Mouse (Mus musculus): ENCODE results near the gene Pxylp1.
A peak's percentile ranks its signal among the peaks of the same experiment; 100 is the strongest.

The Pxylp1 gene

GRCm38 (mm10) chr9:96857838-96858237, 34.6 kb downstream of the Pxylp1 start:
- no peak for DNase-seq

- no peak for DNase-seq
These were observed 38.9 kb downstream of the Pxylp1 start for GRCm38 (mm10) chr9:96853300-96854186.

DNA sequence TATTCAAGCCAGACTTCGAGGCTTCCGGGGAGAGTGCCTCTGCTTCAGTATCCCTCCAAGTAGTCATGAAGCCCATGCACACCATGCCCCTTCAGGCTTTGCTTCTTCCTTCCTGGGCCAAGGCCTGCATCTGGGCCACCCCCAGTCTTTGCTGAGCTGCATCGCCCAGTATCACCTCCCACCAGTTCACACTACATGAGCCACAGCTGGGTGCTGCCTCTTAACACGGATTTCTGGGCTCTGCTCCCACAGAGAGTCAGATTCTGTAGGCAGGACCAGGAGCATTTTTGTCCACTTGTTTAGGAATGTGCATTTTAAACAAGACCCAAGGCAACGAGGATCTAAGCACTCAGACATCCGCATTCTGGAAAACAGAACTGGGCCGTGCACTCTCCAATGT, 40.8 kb downstream of the Pxylp1 start:
- no peak for DNase-seq

DNA sequence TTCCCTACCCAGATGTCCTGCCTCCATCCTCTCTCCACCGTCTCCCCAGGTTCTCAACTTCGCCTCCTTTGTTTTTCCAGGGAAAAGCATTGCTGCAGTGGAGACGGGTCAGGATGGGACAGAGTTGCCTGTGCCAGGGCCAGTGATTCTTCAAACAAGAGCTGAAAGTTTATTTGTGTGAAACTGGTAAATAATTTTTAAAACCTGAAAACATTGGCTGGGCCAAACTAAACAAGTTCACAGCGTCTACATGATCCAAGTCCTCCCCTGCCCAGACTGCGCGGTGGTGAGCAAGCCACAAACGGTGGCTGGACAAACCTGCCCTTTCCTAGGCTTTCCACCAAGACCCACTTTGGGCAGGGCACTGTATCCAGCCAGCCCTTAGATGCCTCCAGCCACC, 41.4 kb downstream of the Pxylp1 start:
- DNase-seq = no peak

DNA sequence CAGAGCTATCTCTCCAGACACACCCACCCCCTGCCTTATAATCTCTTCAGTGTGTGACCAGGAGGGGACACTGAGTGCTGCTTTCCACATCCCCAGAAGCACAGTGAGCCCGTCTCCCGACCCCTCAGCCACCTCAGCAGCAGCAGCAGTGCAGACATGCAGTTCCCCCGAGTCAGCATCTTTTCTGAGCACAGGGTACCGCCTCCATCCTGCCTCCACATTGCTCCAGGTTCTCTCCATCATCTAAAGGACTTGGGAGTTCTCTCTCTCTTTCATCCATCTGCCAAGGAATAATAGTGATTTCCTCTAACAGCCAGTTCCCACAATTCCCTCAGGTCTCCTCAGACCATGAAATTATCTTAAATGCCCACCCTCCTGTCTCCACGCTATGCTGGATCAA, 43.5 kb downstream of the Pxylp1 start:
- DNase-seq = no peak

DNA sequence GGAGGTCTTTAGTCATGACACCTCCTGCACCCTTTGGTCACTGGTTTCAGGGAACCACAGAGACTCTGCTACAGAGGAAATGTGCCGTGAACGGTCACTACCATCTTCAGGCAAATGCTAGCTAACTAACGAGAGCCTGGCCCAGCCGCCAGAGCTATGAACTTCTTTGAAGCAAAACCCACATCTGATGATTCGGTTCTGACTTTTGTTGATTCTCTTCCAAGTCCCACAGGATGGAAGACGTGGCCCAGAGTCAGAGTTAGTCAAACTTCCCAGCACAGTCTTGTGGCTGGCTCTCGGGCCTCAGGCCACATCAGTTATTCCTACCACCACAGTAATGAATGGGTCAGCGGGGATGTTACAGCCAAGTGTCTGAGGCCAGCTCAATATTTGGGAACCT, 46.1 kb downstream of the Pxylp1 start:
- DNase-seq = no peak

DNA sequence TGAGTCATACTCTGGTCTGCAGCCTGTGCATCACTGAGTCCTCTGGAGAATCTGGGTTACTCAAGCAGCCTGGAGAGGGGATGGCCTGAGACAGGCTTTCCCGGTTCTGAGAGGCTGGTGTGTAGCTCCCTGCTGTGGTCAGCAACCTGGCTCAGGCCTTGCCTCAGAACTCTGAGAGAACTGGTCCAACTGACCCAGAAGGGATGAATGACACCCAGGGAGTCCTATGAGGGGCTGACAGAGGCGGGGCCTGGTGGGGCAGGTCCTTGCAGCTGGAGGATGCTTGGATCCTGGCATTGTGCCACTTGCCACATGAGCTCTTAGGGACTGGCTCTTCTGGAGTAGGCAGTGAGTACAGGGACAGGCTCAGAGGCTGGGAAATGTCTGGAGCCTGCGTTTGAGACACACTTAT, 47.7 kb downstream of the Pxylp1 start:
- peak; percentile 65 for DNase-seq

DNA sequence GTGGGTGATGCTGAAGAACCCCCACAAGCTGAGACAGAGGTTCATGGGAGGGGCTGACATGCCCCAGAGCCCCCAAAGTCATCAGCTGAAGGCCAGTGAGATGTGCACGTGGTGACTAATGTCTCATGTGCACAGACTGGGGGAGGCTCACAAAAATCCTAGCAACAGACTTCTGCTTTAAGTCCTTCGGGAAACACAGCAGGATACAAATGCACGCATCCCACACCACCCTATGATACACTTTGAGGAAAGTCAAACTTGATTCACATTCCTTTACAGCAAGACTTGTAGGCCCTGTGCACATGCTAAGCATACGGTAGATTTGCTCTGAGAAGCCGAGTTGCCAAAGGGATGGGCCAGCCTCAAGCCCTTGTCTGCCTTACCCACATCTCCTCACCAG, 53.1 kb downstream of the Pxylp1 start:
- DNase-seq = no peak

- peak; percentile 49 for DNase-seq
These were observed 53.6 kb downstream of the Pxylp1 start for GRCm38 (mm10) chr9:96838864-96839263.

GRCm38 (mm10) chr9:96837781-96838420, 54.6 kb downstream of the Pxylp1 start:
- no peak for DNase-seq

DNA sequence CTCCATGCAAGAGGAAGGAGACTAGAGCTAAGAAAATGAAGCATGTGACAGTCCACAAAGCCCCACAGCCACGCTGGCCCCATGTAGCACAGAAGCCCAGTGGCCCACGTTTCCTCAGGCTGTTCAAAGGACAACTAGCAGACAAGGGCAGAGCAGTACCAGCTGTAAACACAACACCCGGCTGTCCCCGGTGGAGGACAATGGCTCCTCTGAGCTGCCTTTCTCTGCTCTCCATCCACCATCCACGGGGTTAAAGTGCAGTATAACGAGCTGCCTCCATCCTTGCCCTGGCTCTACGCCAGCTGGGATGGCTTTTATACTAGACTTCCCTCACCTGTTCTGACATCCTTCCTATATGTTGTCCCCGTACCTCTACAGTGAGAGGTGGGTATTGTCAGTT, 55.5 kb downstream of the Pxylp1 start:
- peak; percentile 41 for DNase-seq

DNA sequence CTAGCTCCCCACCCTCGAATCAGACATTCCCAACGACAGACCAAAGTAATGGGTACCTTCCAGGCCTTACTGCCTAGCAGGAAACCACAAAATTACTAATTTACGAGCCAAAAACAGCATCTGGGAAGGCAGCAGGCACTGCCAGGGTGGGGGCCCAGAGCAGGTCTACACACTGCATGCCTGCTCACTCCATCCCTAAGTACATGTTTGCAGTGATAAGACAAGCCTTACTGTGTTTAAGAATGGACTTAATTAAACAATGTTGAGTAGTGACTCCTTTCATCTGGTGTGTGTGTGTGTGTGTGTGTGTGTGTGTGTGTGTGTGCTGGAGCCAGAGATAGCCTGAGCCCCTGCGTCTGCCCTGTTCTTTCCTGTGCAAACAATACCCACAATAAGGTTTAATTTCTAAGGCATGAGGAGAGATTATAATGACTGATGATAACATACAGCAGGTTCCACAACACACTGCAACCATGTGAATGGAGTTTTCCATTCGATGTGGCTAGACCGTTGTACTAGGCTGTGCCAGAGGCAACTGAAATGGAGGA, 57.0 kb downstream of the Pxylp1 start:
- DNase-seq = no peak

- DNase-seq = no peak
These were observed 58.9 kb downstream of the Pxylp1 start for GRCm38 (mm10) chr9:96833606-96834005.

DNA sequence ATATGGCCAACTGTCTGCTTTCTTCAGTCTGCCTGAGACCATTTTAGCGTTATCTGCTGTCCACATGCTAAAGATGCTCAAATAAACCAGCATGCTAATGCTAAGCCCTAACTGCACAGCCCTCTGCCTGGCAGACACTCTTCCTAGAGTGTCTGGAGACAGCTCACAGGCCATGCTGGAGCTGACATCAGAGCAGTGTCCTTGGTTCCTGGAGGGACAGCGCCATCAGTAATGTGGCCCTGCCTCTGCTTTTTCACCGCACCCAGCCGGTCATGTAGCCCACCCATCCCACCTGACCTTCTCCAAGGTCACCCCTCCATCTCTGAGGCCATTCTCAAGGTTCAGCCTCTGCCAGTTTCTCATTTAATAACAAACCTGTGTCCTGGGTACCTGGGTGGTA, 60.0 kb downstream of the Pxylp1 start:
- DNase-seq = no peak

GRCm38 (mm10) chr9:96830856-96831359, 61.6 kb downstream of the Pxylp1 start:
- DNase-seq = no peak

GRCm38 (mm10) chr9:96829682-96830081, 62.8 kb downstream of the Pxylp1 start:
- no peak for DNase-seq

- DNase-seq = no peak
These were observed 64.4 kb downstream of the Pxylp1 start for GRCm38 (mm10) chr9:96828071-96828470.

DNA sequence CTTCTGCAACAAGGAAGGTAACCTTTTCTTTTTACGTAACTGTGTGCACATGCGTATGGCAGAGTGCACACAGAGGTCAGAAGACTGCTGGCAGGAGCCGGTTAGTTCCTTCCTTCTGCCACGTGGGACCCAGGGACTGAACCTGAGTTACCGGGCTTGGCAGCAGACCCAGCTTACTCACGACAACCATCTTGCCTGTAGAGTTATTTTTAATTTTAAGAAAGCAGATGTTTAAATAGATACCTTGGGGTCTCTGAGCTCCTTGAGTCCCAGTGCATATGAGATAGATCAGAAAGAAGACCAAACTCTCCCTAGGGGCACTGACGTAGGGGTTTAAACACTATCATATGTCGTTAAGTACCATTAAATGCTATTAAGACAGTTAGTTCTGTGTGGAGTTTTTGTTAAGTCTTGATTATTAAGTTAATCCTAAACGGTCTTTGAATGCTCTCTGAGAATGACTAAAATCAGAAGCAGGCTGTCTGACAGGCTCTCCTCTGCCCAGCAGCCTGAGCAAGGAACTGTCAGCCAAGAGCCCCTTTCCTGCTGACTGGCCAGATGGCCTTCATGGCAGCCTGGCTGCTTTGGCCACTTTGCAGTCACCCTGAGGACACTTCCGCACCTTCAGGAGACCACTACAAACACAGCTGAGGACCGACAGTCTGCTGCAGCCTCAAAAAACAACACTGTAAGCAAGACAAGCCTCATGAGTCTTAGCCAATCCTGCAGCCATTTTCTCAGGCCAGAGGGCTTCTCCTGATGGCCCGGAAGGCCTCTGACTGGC, 65.3 kb downstream of the Pxylp1 start:
- no peak for DNase-seq

DNA sequence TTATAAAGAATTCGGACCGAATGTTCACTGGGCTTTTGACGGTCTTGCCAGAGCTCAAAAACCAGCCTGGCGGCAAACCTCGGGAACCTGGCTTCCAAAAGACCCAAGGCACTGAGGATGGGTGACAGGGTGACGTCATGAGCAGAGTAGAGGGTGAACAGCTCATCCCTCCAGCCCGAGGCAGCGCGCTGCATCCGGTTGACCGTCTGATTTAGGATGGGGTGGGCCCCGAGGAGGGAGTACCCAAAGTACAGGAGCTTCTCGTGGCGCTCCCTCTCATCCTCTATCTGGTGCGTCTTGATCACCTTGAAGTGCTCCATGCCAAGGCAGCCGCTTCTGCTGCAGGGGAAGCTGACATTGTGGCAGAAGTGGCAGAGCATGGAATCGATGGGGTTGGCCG, 67.6 kb downstream of the Pxylp1 start:
- no peak for DNase-seq

- no peak for DNase-seq
These were observed 68.4 kb downstream of the Pxylp1 start for GRCm38 (mm10) chr9:96824026-96824425.

GRCm38 (mm10) chr9:96823541-96823940, 68.9 kb downstream of the Pxylp1 start:
- no peak for DNase-seq

DNA sequence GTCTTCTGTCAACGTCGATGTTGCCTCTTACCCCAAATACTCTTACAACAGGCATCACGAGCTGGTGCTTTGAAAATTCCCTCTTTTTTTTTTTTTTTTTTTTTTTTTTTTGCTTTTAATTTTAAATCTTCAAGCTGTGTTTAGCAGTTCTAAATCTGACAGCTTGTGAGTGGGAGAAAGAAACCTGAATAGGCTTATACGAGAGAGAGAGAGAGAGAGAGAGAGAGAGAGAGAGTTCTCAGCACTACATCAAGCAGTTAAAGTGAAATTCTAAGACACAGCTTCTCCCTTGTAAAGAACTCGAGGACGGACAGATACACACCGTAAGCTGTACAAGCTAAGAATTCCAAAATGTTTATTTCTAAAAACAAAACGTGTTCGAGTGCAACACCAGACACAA, 69.5 kb downstream of the Pxylp1 start:
- DNase-seq = no peak

Data from kidney, postnatal 14 days (tissue).